Mouse (Mus musculus): Measurements from ENCODE around the gene Csmd2.

Gene Csmd2

GRCm38 (mm10) chr4:128330519-128330918 lies 342.9 kb downstream of the Csmd2 start:
- no peak for DNase-seq (ENCODE audit: low spot score in 2 of 2)

- no peak for DNase-seq (ENCODE audit: low spot score in 2 of 2)
Measured at GRCm38 (mm10) chr4:128340457-128340856, 352.8 kb downstream of the Csmd2 start.

GRCm38 (mm10) chr4:128341315-128341714 lies 353.7 kb downstream of the Csmd2 start:
- DNase-seq (ENCODE audit: low spot score in 2 of 2), result no peak

GRCm38 (mm10) chr4:128342208-128342607 lies 354.6 kb downstream of the Csmd2 start:
- DNase-seq (ENCODE audit: low spot score in 2 of 2), result no peak

DNA sequence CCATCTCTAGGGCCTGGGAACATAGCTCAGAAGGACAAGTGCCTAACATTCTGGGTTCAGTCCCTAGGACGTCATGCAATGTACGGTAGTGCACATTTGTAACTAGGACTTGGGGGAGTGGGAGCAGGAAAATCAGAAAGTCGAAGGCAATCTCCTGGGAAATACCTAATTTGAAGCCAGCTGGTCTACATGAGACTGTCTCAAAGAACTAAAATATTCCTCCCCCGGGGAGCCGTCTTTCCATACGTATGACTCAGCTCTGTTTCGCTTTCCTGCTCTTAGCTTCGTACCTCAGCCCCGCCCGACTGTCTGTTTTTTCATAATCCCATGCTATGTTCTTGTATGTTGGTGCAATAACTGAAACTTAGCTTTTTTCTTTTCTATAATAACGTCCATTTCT lies 371.1 kb downstream of the Csmd2 start:
- DNase-seq (ENCODE audit: low spot score in 2 of 2), result no peak

DNA sequence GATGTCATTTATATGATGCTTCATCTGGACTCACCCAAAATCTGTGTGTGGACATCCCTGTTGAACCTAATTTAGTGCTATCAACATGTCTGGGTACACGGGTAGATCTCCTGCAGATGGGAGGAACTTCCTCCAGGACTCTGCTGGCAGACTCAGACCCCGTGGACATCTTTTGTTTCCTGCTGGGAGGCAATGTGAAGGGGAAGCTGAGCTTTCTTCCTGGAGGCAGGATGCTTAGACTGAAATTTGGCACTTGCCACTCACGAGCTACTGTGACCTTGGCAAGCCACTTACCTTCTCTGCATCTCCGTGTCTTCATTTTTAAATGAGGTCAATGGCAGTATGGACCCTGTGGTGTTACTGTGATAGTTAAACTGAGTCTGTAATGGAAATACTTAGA lies 378.2 kb downstream of the Csmd2 start:
- no peak for DNase-seq (ENCODE audit: low spot score in 2 of 2)

GRCm38 (mm10) chr4:128368088-128368487 lies 380.4 kb downstream of the Csmd2 start:
- no peak for DNase-seq (ENCODE audit: low spot score in 2 of 2)

- DNase-seq (ENCODE audit: low spot score in 2 of 2), result no peak
Measured at GRCm38 (mm10) chr4:128371766-128372165, 384.1 kb downstream of the Csmd2 start.

- DNase-seq (ENCODE audit: low spot score in 2 of 2), result no peak
Measured at GRCm38 (mm10) chr4:128373196-128373595, 385.5 kb downstream of the Csmd2 start.

DNA sequence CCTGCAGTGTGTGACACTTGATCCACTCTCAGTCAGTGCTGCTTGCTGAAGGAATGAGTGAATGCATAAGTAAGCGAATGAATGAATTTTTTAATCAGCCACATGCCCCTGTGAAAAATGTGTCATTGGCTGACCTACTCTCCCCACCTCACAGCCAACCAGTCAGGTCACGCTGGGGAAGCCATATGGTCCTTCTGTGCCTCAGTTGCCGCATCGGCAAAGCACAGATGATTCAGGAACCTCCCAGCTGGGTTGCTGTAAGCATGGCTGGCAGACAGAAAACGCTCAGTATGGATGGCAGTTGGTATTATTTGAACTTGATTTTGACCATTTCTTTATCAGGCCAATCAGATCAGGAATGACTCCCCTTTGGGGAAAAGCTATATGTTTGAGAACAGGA lies 386.4 kb downstream of the Csmd2 start:
- no peak for DNase-seq (ENCODE audit: low spot score in 2 of 2)

GRCm38 (mm10) chr4:128378946-128379345 lies 391.3 kb downstream of the Csmd2 start:
- no peak for DNase-seq (ENCODE audit: low spot score in 2 of 2)

DNA sequence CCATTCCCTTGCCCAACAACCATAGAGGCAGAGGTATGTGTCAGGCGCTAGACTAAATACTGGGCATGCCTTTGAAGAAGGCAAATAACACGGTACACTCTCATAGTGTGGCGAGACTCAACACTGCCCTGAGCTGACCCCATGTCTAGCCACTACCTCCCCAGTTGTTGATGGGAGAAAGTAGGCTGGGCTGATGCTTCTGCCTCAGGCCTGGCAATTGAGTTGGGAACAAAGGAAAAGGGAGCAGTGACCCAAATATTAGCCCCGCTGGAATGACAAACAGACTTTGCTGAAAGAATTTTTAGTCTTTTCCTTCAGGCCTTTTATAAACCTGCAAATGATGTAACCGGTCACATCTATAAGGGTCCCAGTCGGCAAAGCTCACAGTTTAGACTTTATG lies 393.7 kb downstream of the Csmd2 start:
- DNase-seq (ENCODE audit: low spot score in 2 of 2), result no peak

- DNase-seq (ENCODE audit: low spot score in 2 of 2), result no peak
Measured at GRCm38 (mm10) chr4:128383800-128384199, 396.1 kb downstream of the Csmd2 start.

- no peak for DNase-seq (ENCODE audit: low spot score in 2 of 2)
Measured at GRCm38 (mm10) chr4:128391484-128391883, 403.8 kb downstream of the Csmd2 start.

- no peak for DNase-seq (ENCODE audit: low spot score in 2 of 2)
Measured at GRCm38 (mm10) chr4:128392279-128392678, 404.6 kb downstream of the Csmd2 start.

GRCm38 (mm10) chr4:128393864-128394263 lies 406.2 kb downstream of the Csmd2 start:
- no peak for DNase-seq (ENCODE audit: low spot score in 2 of 2)

DNA sequence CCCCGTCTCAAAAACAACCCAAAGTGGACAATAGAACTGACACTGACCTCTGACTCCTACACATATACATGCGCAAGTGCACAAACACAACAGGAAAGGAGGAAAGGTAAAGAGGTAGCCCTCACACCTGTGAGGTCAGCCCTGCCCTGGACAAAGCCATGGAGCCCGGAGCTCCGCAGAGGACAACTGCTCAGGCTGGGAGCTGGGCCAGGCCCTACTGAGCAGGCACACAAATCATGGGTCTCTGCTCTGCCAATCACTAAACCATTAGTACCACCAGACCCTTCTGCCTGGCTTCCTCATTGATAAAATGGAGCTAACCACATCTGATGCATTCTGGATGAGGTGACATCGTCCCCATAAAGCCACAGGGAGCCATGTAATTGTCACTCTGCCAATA lies 409.0 kb downstream of the Csmd2 start:
- DNase-seq (ENCODE audit: low spot score in 2 of 2), result no peak

DNA sequence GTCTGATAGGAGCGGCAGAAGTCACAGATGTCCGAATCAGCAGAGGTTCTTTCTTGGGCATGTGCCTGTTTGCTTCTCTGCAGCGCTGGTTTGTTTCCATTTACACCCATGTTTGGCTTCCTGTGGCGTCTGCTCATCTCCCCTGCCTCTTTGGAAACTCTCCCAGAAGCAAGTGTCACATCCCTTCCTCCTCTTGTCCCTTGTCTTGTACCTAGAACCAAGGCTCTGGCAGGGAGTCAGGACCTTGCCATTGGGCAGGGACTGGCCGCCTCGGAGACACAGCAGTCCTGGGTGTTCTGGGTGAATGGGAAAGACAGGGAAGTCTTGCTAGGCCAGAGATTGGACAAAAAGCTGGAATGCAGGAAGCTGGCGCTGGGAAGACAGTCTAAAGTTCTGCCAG lies 410.1 kb downstream of the Csmd2 start:
- DNase-seq (ENCODE audit: low spot score in 2 of 2), result no peak

DNA sequence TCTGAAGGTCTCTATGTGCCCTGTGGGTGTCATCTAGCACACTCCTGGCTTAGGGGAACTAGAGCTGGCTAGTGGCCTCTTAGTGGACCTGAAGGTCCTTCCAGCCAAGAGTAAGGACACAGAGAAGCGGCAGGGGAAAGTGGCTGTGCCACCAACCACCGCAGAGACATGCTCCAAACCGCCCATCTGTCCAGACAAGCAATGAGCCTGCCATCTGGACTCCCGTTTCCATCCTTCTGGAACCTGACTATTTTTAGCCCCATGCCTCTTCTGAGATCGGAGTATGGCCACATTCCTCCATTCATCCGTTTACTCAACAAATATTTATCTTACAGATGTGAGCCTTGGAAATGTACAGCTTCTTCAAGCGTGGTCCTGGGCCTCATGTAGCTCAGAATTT lies 411.3 kb downstream of the Csmd2 start:
- no peak for DNase-seq (ENCODE audit: low spot score in 2 of 2)

GRCm38 (mm10) chr4:128400016-128400415 lies 412.4 kb downstream of the Csmd2 start:
- DNase-seq (ENCODE audit: low spot score in 2 of 2), result no peak

DNA sequence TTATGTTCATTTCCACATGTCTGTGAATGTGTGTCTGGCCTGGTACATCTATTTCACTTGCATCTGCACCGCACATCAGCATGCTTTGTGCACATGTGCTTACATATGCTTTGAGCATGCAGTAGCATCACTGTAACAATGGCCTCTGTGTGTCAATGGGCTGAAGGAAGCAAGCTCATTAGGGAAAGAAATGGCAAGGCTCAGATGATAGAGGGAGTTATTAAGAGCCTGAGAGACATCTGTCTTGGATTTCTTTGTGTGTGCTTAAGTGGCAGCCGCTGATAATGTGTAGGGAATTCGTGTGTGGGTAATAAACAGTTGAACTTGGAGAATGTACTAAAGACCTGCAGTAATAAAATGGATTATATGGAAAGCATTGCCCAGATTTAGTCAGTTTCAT lies 413.9 kb downstream of the Csmd2 start:
- DNase-seq (ENCODE audit: low spot score in 2 of 2), result no peak

- DNase-seq (ENCODE audit: low spot score in 2 of 2), result no peak
Measured at GRCm38 (mm10) chr4:128402706-128403105, 415.0 kb downstream of the Csmd2 start.

DNA sequence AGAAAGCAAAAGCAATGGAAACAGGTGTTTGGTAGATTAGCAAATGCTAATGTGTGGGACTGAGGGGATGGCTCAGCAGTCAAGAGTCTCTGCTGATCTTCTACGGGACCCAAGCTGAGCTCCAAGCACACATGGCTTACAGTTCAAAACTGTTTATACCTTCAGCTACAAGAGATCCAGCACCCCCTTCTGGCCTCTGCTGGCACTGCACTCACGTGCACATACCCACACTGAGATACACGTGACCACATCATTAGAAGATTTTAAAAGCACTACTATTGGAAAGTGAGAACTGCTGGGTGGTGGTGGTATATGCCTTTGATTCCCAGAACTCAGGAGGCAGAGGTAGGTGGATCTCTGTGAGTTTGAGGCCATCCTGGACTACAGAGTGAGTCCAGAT lies 417.9 kb downstream of the Csmd2 start:
- no peak for DNase-seq (ENCODE audit: low spot score in 2 of 2)

- no peak for DNase-seq (ENCODE audit: low spot score in 2 of 2)
Measured at GRCm38 (mm10) chr4:128407084-128407845, 419.6 kb downstream of the Csmd2 start.
